Mouse (Mus musculus): ENCODE data around the gene Tsga10. TPM values are rescaled to one million over a fixed set of nuclear protein-coding genes. Genes with fewer than 3 reads are reported as not detected.

The Tsga10 gene
- polyA plus RNA-seq, 1 experiment from 2014 or later, result 17.0 TPM

Other genes starting within 250 kb of the Tsga10 start
- 3.3 and 3.6 TPM in 2 replicates for gene 2010300C02Rik, start 146.3 kb downstream of the Tsga10 start, polyA plus RNA-seq (2015; fragmentation: Nextera tagmentation; extraction: Ambion mirVana)
- gene Lipt1, start 5.3 kb upstream of the Tsga10 start, polyA plus RNA-seq (2015; fragmentation: Nextera tagmentation; extraction: Ambion mirVana), result 8.6 and 8.8 TPM in 2 replicates
- 13.8 and 14.0 TPM in 2 replicates for gene Mitd1, start 24.0 kb upstream of the Tsga10 start, polyA plus RNA-seq (2015; fragmentation: Nextera tagmentation; extraction: Ambion mirVana)
- 229 and 231 TPM in 2 replicates for gene Mrpl30, start 24.0 kb upstream of the Tsga10 start, polyA plus RNA-seq (2015; fragmentation: Nextera tagmentation; extraction: Ambion mirVana)
- not detected in 2 replicates for gene Lyg2, start 50.1 kb upstream of the Tsga10 start, polyA plus RNA-seq (2015; fragmentation: Nextera tagmentation; extraction: Ambion mirVana)
- gene Lyg1, start 91.3 kb upstream of the Tsga10 start, polyA plus RNA-seq (2015; fragmentation: Nextera tagmentation; extraction: Ambion mirVana), result not detected in 2 replicates
- gene Txndc9, start 131.5 kb upstream of the Tsga10 start, polyA plus RNA-seq (2015; fragmentation: Nextera tagmentation; extraction: Ambion mirVana), result 130 and 146 TPM in 2 replicates
- gene Eif5b, start 131.6 kb upstream of the Tsga10 start, polyA plus RNA-seq (2015; fragmentation: Nextera tagmentation; extraction: Ambion mirVana), result 19.6 and 21.2 TPM in 2 replicates

All from midbrain, embryonic 16.5 days (tissue).